ENCODE assay signal across 9 mouse cellular contexts in genomic region chr1:22268581-22269359, GRCm38 (mm10).
A peak's percentile ranks its signal among the peaks of the same experiment; 100 is the strongest.
DNase-seq lines count a peak whose midpoint lies in the region; ATAC-seq lines count a peak whose summit lies in the region.
"Had no signal": no experiment of that assay in that cellular context is flagged by ENCODE, and none has a peak within 500 bp of the region (broad histone marks: within the 10 kb centered on the region; RNA-seq: fewer than 3 reads in every experiment).

No protein-coding gene starts in this region.

- H3K4me2 ChIP-seq in hindbrain, embryonic 11.5 days (replicated peaks; ENCODE audit: low read depth, low read length) = no peak overlapping the region

- no peaks in the 10 kb centered on the region for H3K27me3 ChIP-seq in hindbrain, embryonic 11.5 days (ENCODE audit: control insufficient read depth, insufficient read depth, low read length)

- no peak overlapping the region for H3K9ac ChIP-seq in hindbrain, embryonic 11.5 days (ENCODE audit: low read depth, low read length)

- peak; percentile 76 for ATAC-seq in hindbrain, embryonic 11.5 days (ENCODE audit: low FRiP score)

- H3K36me3 ChIP-seq in hindbrain, embryonic 11.5 days (ENCODE audit: control insufficient read depth, insufficient read depth, low read length) = no peaks in the 10 kb centered on the region

- H3K27ac ChIP-seq in hindbrain, embryonic 11.5 days (ENCODE audit: low read depth, low read length) = no peak overlapping the region
- H3K27ac ChIP-seq: macrophage had no signal

- H3K9me3 ChIP-seq in hindbrain, embryonic 11.5 days (ENCODE audit: control insufficient read depth, low read length) = no peaks in the 10 kb centered on the region

- 45% methylated on average over 15 of the region's 15 CpGs for WGBS in hindbrain, embryonic 11.5 days

- peak; percentile 32 for DNase-seq in MEL-GATA-1-ER (ENCODE audit: extremely low read depth, low read depth)
- DNase-seq in cerebellum, adult 18-20 months = peak; percentile 76 to 83
- DNase-seq in forelimb bud, embryonic 11.5 days (ENCODE audit: low read depth, low spot score) = peak; percentile 88
- peak; percentile 85 for DNase-seq in hindbrain, embryonic 11.5 days (ENCODE audit: low spot score)
- peak; percentile 83 for DNase-seq in layer of hippocampus, adult 9-10 months (ENCODE audit: low spot score)
- peak; percentile 80 for DNase-seq in lung, postnatal 14 days
- DNase-seq in right cerebral cortex, adult 2 months (ENCODE audit: low spot score in 2 of 2) = peak; percentile 90 to 93
- DNase-seq in urinary bladder, postnatal 14 days (ENCODE audit: low spot score) = peak; percentile 76

- H3K4me1 ChIP-seq in hindbrain, embryonic 11.5 days (replicated peaks; ENCODE audit: control insufficient read depth, insufficient read depth, low read length) = no peaks in the 10 kb centered on the region

- H3K4me3 ChIP-seq in hindbrain, embryonic 11.5 days (ENCODE audit: low read depth, low read length) = no peak overlapping the region

Comparison
In these comparisons a context has a peak if more than half of its experiments do, and no peak if none do; other contexts are left out.
1. DNase-seq: peak in every context shown above with its lines; median percentile 92 in right cerebral cortex, adult 2 months; 88 in forelimb bud, embryonic 11.5 days; 85 in hindbrain, embryonic 11.5 days; 83 in layer of hippocampus, adult 9-10 months; 80 in lung, postnatal 14 days; 80 in cerebellum, adult 18-20 months; 76 in urinary bladder, postnatal 14 days; 32 in MEL-GATA-1-ER.